Mouse (Mus musculus): ENCODE data around the gene Spo11. TPM values are rescaled to one million over a fixed set of nuclear protein-coding genes. Genes with fewer than 3 reads are reported as not detected.

Gene Spo11
- 0.44 and 0.89 TPM in 2 replicates for polyA plus RNA-seq (2012; rRNA removed)

GRCm38 (mm10) chr2:172977409-172978130 is at the start of gene Spo11:
Gene Spo11, plus strand, starts transcription at chr2:172977700.

GRCm38 (mm10) chr2:172940003-172940798 is 37.3 kb upstream of the Spo11 start, which contains the start of gene Bmp7:
Gene Bmp7, minus strand, starts transcription at chr2:172940321.

GRCm38 (mm10) chr2:172999630-173000284 is 22.3 kb downstream of the Spo11 start, which contains the start of gene Rae1:
Gene Rae1, plus strand, starts transcription at chr2:173000117.

GRCm38 (mm10) chr2:173020430-173020829 is 42.9 kb downstream of the Spo11 start, which contains the start of gene Rbm38:
Gene Rbm38, plus strand, starts transcription at chr2:173020498.

Other genes with a start within 250 kb of the Spo11 start
- 13.6 and 24.4 TPM in 2 replicates for gene Bmp7, start 37.4 kb upstream of the Spo11 start, polyA plus RNA-seq (2012; rRNA removed)
- 76.9 and 123 TPM in 2 replicates for gene Rae1, start 22.4 kb downstream of the Spo11 start, polyA plus RNA-seq (2012; rRNA removed)
- gene Rbm38, start 42.8 kb downstream of the Spo11 start, polyA plus RNA-seq (2012; rRNA removed): 58.4 and 98.6 TPM in 2 replicates
- gene Ctcfl, start 141.8 kb downstream of the Spo11 start, polyA plus RNA-seq (2012; rRNA removed): not detected in 2 replicates
- 0.04 and 0.05 TPM in 2 replicates for gene Pck1, start 175.3 kb downstream of the Spo11 start, polyA plus RNA-seq (2012; rRNA removed)
- 0.20 and 0.78 TPM in 2 replicates for gene Zbp1, start 241.2 kb downstream of the Spo11 start, polyA plus RNA-seq (2012; rRNA removed)

Data from central nervous system, embryonic 11.5 days (tissue).